Mouse (Mus musculus) liver, embryonic 16.5 days (tissue): ENCODE measurements around the gene Irf5. TPM values are rescaled to one million over a fixed set of nuclear protein-coding genes. Genes with fewer than 3 reads are reported as not detected.

Source experiments
- ATAC-seq: fragments of 200-750 bp; cut with Nextera tagmentation; 2 replicates; pipeline ENCODE4 v1.8.0; 2017; ENCODE audit warnings: low read depth, mild to moderate bottlenecking, moderate number of reproducible peaks, moderate library complexity
- H3K27ac ChIP-seq: fragments of 300-500 bp; sonication (generic); 2 replicates; pipeline ENCODE4 v1.5.1; 2014; ENCODE audit warnings: mild to moderate bottlenecking, low read length
- H3K27me3 ChIP-seq: fragments of 300-500 bp; sonication (generic); 2 replicates; pipeline ENCODE4 v1.6.1; 2014; ENCODE audit warnings: low read depth, low read length, mixed read lengths; ENCODE audit not compliant: control insufficient read depth, insufficient read depth
- H3K36me3 ChIP-seq: fragments of 300-500 bp; sonication (generic); 2 replicates; pipeline ENCODE4 v1.6.1; 2014; ENCODE audit warnings: mild to moderate bottlenecking; ENCODE audit not compliant: control insufficient read depth, insufficient read depth
- H3K4me1 ChIP-seq: fragments of 300-500 bp; sonication (generic); 2 replicates; pipeline ENCODE4 v1.6.1; 2014; ENCODE audit warnings: low read depth, low read length, mixed read lengths; ENCODE audit not compliant: control insufficient read depth
- H3K4me2 ChIP-seq: fragments of 300-500 bp; sonication (generic); 2 replicates; pipeline ENCODE4 v1.6.1; 2014; ENCODE audit warnings: low read depth, low read length, mixed read lengths
- H3K4me3 ChIP-seq: fragments of 300-500 bp; sonication (generic); 2 replicates; pipeline ENCODE4 v1.5.1; 2014; ENCODE audit warnings: low read depth, mild to moderate bottlenecking, low read length
- H3K9ac ChIP-seq: fragments of 300-500 bp; sonication (generic); 2 replicates; pipeline ENCODE4 v1.6.1; 2014; ENCODE audit warnings: low read depth, low read length
- H3K9me3 ChIP-seq: fragments of 300-500 bp; sonication (generic); replicated peaks from 2 replicates; pipeline ENCODE4 v1.6.1; 2016; ENCODE audit warnings: low read length; ENCODE audit not compliant: control insufficient read depth
- WGBS: fragments of 180-500 bp; shearing (Covaris S2); extraction: QIAGEN DNeasy Blood & Tissue Kit; methylation state at CpG from one replicate; pipeline ENCODE4 v1.1.7; 2014; ENCODE audit not compliant: insufficient replicate concordance; 5-methylcytosine and 5-hydroxymethylcytosine counted together
- polyA plus RNA-seq: library from polyadenylated mRNA; unstranded; fragments of >200 nt; fragmentation: Nextera tagmentation; extraction: Ambion mirVana; gene quantifications from 2 replicates; pipeline ENCODE4 v1.2.1, GENCODE M21; 2015

Irf5 gene
- polyA plus RNA-seq = 10.3 and 11.4 TPM in 2 replicates

- 1% methylated on average over 75 of the region's 96 CpGs for WGBS
- no peaks in the 10 kb centered on the region for H3K36me3 ChIP-seq
- H3K27me3 ChIP-seq = peaks cover 44% of the 10 kb centered on the region
- no peaks in the 10 kb centered on the region for H3K9me3 ChIP-seq
- H3K27ac ChIP-seq = no peak within 1 kb of the TSS
- peak within 1 kb of the TSS; percentile 40 for H3K9ac ChIP-seq
- peak within 1 kb of the TSS; percentile 74 for H3K4me2 ChIP-seq
- H3K4me3 ChIP-seq = peak within 1 kb of the TSS; percentile 55
- ATAC-seq = peak; percentile 37
- H3K4me1 ChIP-seq = no peaks in the 10 kb centered on the region; the same call in none of the 2 replicates
Observed at GRCm38 (mm10) chr6:29526281-29527251, at the start of gene Irf5. Gene Irf5, plus strand, starts transcription at chr6:29526625.

DNA sequence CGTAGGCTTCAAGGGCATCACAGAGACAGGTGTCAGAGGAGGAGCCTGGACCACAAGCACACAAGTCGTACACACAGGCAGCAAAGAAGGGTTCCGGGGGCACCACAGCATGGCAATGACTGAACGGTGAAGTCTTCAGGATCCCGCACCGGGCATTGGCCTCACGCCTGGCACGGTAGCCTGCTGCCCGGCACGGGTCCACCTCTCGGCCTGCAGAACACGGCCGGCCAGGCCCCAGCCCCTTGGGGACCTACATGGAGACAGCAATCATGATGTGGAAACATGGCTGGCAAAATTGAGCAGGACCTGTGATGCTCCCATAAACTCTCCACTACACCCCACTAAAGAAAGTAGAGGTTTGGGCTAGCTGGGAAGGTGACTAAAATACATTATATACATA is 43.7 kb upstream of the Irf5 start:
- peaks cover 9% of the 10 kb centered on the region for H3K27me3 ChIP-seq
- no peak overlapping the region for H3K4me2 ChIP-seq
- no peaks in the 10 kb centered on the region for H3K9me3 ChIP-seq
- H3K4me1 ChIP-seq = no peaks in the 10 kb centered on the region; the same call in 1 of the 2 replicates
- H3K9ac ChIP-seq = no peak overlapping the region
- no peak overlapping the region for H3K27ac ChIP-seq
- H3K36me3 ChIP-seq = no peaks in the 10 kb centered on the region
- H3K4me3 ChIP-seq = no peak overlapping the region
- WGBS = 78% methylated on average over 13 of the region's 13 CpGs
- ATAC-seq = no peak

DNA sequence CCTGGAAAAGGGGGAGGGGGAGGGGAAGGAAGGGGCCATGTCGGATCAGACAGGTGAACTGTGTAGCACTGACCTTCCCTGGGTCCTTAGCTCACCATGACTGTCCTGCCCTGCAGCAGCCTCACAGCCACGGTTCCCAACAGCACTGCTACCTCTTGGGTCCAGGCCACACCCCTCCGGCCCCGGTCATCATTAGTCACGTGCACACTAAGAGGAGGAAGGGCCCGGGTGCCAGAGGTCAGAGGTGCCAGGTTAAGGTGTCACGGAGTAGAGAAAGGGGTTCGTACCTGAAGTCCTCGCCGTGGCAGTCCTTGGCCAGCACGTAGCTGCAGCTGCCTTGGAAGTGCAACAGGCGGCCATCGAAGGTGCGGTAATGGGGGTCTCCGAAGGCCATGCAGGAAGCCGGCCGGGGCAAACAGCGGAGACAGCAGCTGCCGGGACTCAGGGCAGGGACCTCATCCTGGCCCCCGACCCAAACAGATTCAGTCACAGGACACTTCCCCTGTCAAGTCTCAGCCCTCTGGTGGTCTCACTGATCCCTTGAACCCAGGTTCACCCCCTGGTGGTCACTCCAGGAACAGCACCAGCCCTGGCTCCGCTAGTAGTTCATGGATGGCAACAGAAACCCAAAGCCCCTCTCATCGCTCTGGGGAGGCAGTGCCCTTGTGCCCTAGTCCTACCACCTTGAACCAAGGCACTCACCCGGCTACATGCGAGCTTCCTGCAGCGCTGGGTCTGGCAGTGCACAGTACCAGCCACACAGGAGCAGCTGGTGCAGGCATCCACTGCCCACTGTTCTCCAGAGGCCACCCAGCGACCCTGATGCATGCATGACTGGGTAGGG is 41.5 kb upstream of the Irf5 start:
- Histone ChIP-seq H3K27ac (no peak overlapping the region), H3K27me3 (peaks cover 9% of the 10 kb centered on the region), H3K4me1 (no peaks in the 10 kb centered on the region; the same call in 1 of the 2 replicates), H3K4me2 (peak overlapping the region; percentile 71), H3K9me3 (no peaks in the 10 kb centered on the region), H3K36me3 (no peaks in the 10 kb centered on the region), H3K4me3 (peak overlapping the region; percentile 53), H3K9ac (peak overlapping the region; percentile 38; the same call in 1 of the 2 replicates)
- ATAC-seq = peak; percentile 73
- WGBS = 3% methylated on average over 26 of the region's 26 CpGs

- Histone ChIP-seq H3K4me2 (no peak overlapping the region), H3K27me3 (peaks cover 9% of the 10 kb centered on the region), H3K4me3 (no peak overlapping the region), H3K9ac (no peak overlapping the region), H3K36me3 (no peaks in the 10 kb centered on the region), H3K4me1 (no peaks in the 10 kb centered on the region; the same call in 1 of the 2 replicates), H3K27ac (no peak overlapping the region), H3K9me3 (no peaks in the 10 kb centered on the region)
- WGBS = 29% methylated on average over 2 of the region's 2 CpGs
- ATAC-seq = no peak
Observed at GRCm38 (mm10) chr6:29485951-29486350, 40.5 kb upstream of the Irf5 start.

DNA sequence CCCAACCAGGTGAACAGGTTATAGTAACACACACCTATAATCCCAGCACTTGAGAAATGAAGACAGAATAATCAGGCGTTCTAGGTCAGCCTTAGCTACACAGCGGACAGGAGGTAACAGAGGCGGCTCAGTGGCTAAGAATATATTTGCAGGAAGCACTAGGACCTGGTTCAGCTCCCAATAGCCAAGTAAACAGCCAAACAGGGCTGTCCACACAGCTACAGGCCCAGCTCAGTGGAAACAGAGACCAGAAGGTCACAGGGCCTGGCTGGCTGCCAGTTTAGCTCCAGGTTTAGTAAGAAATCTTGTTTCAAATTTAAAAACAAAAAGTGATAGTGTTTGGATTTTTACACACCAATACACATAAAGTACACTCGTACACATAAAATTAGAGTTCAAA is 32.3 kb upstream of the Irf5 start:
- Histone ChIP-seq H3K9me3 (no peaks in the 10 kb centered on the region), H3K4me2 (no peak overlapping the region), H3K9ac (no peak overlapping the region), H3K4me1 (no peaks in the 10 kb centered on the region), H3K27me3 (peaks cover 24% of the 10 kb centered on the region), H3K27ac (0 out of 2 replicates have a peak overlapping the region, but pooled peaks have one; percentile 7), H3K36me3 (no peaks in the 10 kb centered on the region), H3K4me3 (no peak overlapping the region)
- WGBS = 52% methylated on average over 4 of the region's 4 CpGs
- peak; percentile 78 for ATAC-seq

DNA sequence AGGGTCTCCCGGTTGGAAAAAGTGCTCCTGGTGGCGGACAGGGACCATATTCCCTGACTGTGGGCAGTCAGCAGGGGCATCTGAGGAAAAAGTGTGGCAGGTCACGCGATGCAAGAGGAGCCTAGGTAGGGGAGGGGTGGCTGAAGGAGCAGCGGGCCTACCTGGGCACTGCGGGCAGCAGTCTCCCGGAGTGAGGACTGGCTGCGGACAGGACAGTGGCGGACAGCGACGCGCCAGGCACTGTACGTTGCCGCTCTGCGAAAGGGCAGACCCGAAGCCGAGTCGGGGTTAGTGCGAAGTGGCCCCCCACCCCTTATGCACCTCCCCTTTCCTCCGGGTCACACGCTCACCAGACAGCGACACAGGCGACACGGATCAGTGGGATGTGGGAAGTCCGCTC is 30.2 kb upstream of the Irf5 start:
- Histone ChIP-seq H3K9ac (no peak overlapping the region), H3K4me3 (no peak overlapping the region), H3K4me1 (no peaks in the 10 kb centered on the region), H3K9me3 (no peaks in the 10 kb centered on the region), H3K27me3 (peaks cover 24% of the 10 kb centered on the region), H3K27ac (no peak overlapping the region), H3K36me3 (no peaks in the 10 kb centered on the region), H3K4me2 (no peak overlapping the region)
- ATAC-seq = no peak
- 15% methylated on average over 25 of the region's 25 CpGs for WGBS

GRCm38 (mm10) chr6:29497791-29498190 is 28.6 kb upstream of the Irf5 start:
- no peaks in the 10 kb centered on the region for H3K9me3 ChIP-seq
- no peak overlapping the region for H3K9ac ChIP-seq
- peaks cover 24% of the 10 kb centered on the region for H3K27me3 ChIP-seq
- WGBS = 16% methylated on average over 2 of the region's 2 CpGs
- no peak overlapping the region for H3K4me3 ChIP-seq
- no peak for ATAC-seq
- no peak overlapping the region for H3K27ac ChIP-seq
- no peak overlapping the region for H3K4me2 ChIP-seq
- H3K4me1 ChIP-seq = no peaks in the 10 kb centered on the region
- no peaks in the 10 kb centered on the region for H3K36me3 ChIP-seq

DNA sequence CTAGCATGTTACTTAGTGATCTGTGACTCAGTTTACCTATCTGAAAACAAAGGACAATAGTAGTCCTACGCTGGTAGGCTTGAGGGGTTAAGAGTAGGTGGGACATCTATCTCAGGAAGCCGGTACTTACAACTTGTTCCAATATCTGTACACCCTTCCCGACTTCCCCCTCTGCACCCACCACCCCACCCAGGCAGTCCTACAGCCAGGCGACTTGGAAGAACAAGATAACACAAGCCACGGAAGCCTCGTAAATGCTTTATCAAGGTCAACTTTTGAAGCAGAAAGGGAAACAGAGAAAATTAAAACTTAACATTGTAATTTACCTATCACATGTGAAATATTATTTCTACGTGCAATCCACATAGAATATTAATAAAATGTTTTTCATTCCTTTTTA is 26.2 kb upstream of the Irf5 start:
- H3K9me3 ChIP-seq = no peaks in the 10 kb centered on the region
- no peaks in the 10 kb centered on the region for H3K4me1 ChIP-seq
- H3K4me2 ChIP-seq = no peak overlapping the region
- ATAC-seq = no peak
- H3K27ac ChIP-seq = no peak overlapping the region
- 27% methylated on average over 7 of the region's 7 CpGs for WGBS
- H3K9ac ChIP-seq = no peak overlapping the region
- peaks cover 24% of the 10 kb centered on the region for H3K27me3 ChIP-seq
- H3K4me3 ChIP-seq = no peak overlapping the region
- no peaks in the 10 kb centered on the region for H3K36me3 ChIP-seq
